In genomic region chr10:25140155-25140755, GRCm38 (mm10) we compare ENCODE assay signal across 7 mouse cellular contexts.
A peak's percentile ranks its signal among the peaks of the same experiment; 100 is the strongest.
DNase-seq lines count a peak whose midpoint lies in the region; ATAC-seq lines count a peak whose summit lies in the region.

No protein-coding gene starts in this region.

- peaks cover 5% of the 10 kb centered on the region; the same call in 1 of the 2 replicates for H3K4me1 ChIP-seq in forebrain, embryonic 14.5 days (ENCODE audit: control insufficient read depth, insufficient read depth, low read length)
- 0 out of 2 replicates have a peak, but pooled peaks cover 4% of the 10 kb centered on the region for H3K4me1 ChIP-seq in kidney, embryonic 15.5 days

- no peak overlapping the region for H3K4me3 ChIP-seq in forebrain, embryonic 14.5 days (ENCODE audit: low read depth, low read length)
- no peak overlapping the region for H3K4me3 ChIP-seq in kidney, embryonic 15.5 days (replicated peaks)

- WGBS in forebrain, embryonic 14.5 days, result 3% methylated on average over 14 of the region's 14 CpGs
- 21% methylated on average over 14 of the region's 14 CpGs for WGBS in kidney, embryonic 15.5 days

- DNase-seq in CD4-positive helper T cell, adult 2 months (ENCODE audit: low read depth, low spot score), result peak; percentile 25
- peak; percentile 82 for DNase-seq in forebrain, embryonic 14.5 days (ENCODE audit: low spot score)
- DNase-seq in lung, postnatal 10 days, result peak; percentile 82
- peak; percentile 24 for DNase-seq in right cerebral cortex, postnatal 25 days
- no peak for DNase-seq in thymus, postnatal 10 days (ENCODE audit: low spot score in 2 of 2)

- H3K36me3 ChIP-seq in forebrain, embryonic 14.5 days (ENCODE audit: control insufficient read depth, insufficient read depth, low read length), result no peaks in the 10 kb centered on the region
- H3K36me3 ChIP-seq in kidney, embryonic 15.5 days, result no peaks in the 10 kb centered on the region

- no peaks in the 10 kb centered on the region for H3K27me3 ChIP-seq in forebrain, embryonic 14.5 days (replicated peaks; ENCODE audit: control insufficient read depth, insufficient read depth, low read length)
- no peaks in the 10 kb centered on the region for H3K27me3 ChIP-seq in kidney, embryonic 15.5 days

- peak overlapping the region; percentile 21 for H3K4me2 ChIP-seq in forebrain, embryonic 14.5 days (ENCODE audit: low read length)
- 0 out of 2 replicates have a peak overlapping the region, but pooled peaks have one; percentile 3 for H3K4me2 ChIP-seq in kidney, embryonic 15.5 days

- ATAC-seq in CD4-positive, CD25-positive, alpha-beta regulatory T cell, adult 4 months, result peak; percentile 82
- peak; percentile 94 for ATAC-seq in forebrain, embryonic 14.5 days
- peak; percentile 94 for ATAC-seq in kidney, embryonic 15.5 days (replicated peaks; ENCODE audit: low FRiP score)

- H3K27ac ChIP-seq in forebrain, embryonic 14.5 days (ENCODE audit: low read depth, low read length), result no peak overlapping the region
- no peak overlapping the region for H3K27ac ChIP-seq in kidney, embryonic 15.5 days

- H3K9me3 ChIP-seq in forebrain, embryonic 14.5 days (replicated peaks; ENCODE audit: control insufficient read depth, low read length), result 0 out of 2 replicates have a peak, but pooled peaks cover 4% of the 10 kb centered on the region
- no peaks in the 10 kb centered on the region; the same call in 1 of the 2 replicates for H3K9me3 ChIP-seq in kidney, embryonic 15.5 days (replicated peaks)

- H3K9ac ChIP-seq in forebrain, embryonic 14.5 days (ENCODE audit: low read length), result no peak overlapping the region
- no peak overlapping the region for H3K9ac ChIP-seq in kidney, embryonic 15.5 days

Comparison
In these comparisons a context has a peak if more than half of its experiments do, and no peak if none do; other contexts are left out.
1. DNase-seq: peak in CD4-positive helper T cell, adult 2 months (single experiment), forebrain, embryonic 14.5 days (single experiment), lung, postnatal 10 days (single experiment) and right cerebral cortex, postnatal 25 days (single experiment); none in thymus, postnatal 10 days (0 of 2).
2. Peak in every context shown above with its lines, with median percentiles within 50 percentile points of each other: ATAC-seq.